Mouse (Mus musculus) intestine, embryonic 14.5 days (tissue): Measurements from ENCODE around the gene Id3. TPM values are rescaled to one million over a fixed set of nuclear protein-coding genes. Genes with fewer than 3 reads are reported as not detected.
A peak's percentile ranks its signal among the peaks of the same experiment; 100 is the strongest.

ENCODE experiments used
- ATAC-seq: fragments of 200-750 bp; cut with Nextera tagmentation; replicated peaks from 2 replicates; pipeline ENCODE4 v1.8.0; 2017; ENCODE audit warnings: low read depth, moderate number of reproducible peaks, moderate TSS enrichment, moderate library complexity; ENCODE audit not compliant: low FRiP score, low TSS enrichment
- DNase-seq: peaks from one replicate; pipeline ENCODE4 v3.0.0-alpha.2; 2018; ENCODE audit warnings: low spot score
- H3K27ac ChIP-seq: fragments of 300-500 bp; sonication (generic); 2 replicates; pipeline ENCODE4 v1.5.1; 2014; ENCODE audit warnings: low read depth, mild to moderate bottlenecking, control low read depth
- H3K27me3 ChIP-seq: fragments of 300-500 bp; sonication (generic); replicated peaks from 2 replicates; pipeline ENCODE4 v1.6.1; 2014; ENCODE audit warnings: low read length, control low read depth; ENCODE audit not compliant: control insufficient read depth, insufficient read depth
- H3K36me3 ChIP-seq: fragments of 300-500 bp; sonication (generic); 2 replicates; pipeline ENCODE4 v1.6.1; 2014; ENCODE audit warnings: low read length, control low read depth; ENCODE audit not compliant: control insufficient read depth, insufficient read depth
- H3K4me1 ChIP-seq: fragments of 300-500 bp; sonication (generic); replicated peaks from 2 replicates; pipeline ENCODE4 v1.6.1; 2014; ENCODE audit warnings: low read length, control low read depth, mixed read lengths; ENCODE audit not compliant: control insufficient read depth, insufficient read depth
- H3K4me2 ChIP-seq: fragments of 300-500 bp; sonication (generic); 2 replicates; pipeline ENCODE4 v1.6.1; 2014; ENCODE audit warnings: low read length
- H3K4me3 ChIP-seq: fragments of 300-500 bp; sonication (generic); 2 replicates; pipeline ENCODE4 v1.5.1; 2014; ENCODE audit warnings: low read depth, low read length, control low read depth, mixed read lengths
- H3K9ac ChIP-seq: fragments of 300-500 bp; sonication (generic); 2 replicates; pipeline ENCODE4 v1.6.1; 2014; ENCODE audit warnings: mild to moderate bottlenecking, low read length
- H3K9me3 ChIP-seq: fragments of 300-500 bp; sonication (generic); 2 replicates; pipeline ENCODE4 v1.6.1; 2016; ENCODE audit warnings: low read length, control low read depth; ENCODE audit not compliant: control insufficient read depth
- WGBS: fragments of 180-500 bp; shearing (Covaris S2); extraction: QIAGEN DNeasy Blood & Tissue Kit; methylation state at CpG from one replicate; pipeline ENCODE4 v1.1.7; 2014; 5-methylcytosine and 5-hydroxymethylcytosine counted together
- polyA plus RNA-seq: library from polyadenylated mRNA; unstranded; fragments of >200 nt; fragmentation: Nextera tagmentation; extraction: Ambion mirVana; gene quantifications from 2 replicates; pipeline ENCODE4 v1.2.1, GENCODE M21; 2014

Gene Id3
- polyA plus RNA-seq, 1 experiment from 2014 or later: 325 TPM

GRCm38 (mm10) chr4:136176022-136176552, 32.8 kb downstream of the Id3 start:
- H3K27me3 ChIP-seq: no peaks in the 10 kb centered on the region
- H3K4me1 ChIP-seq: peaks cover 46% of the 10 kb centered on the region
- H3K9me3 ChIP-seq: no peaks in the 10 kb centered on the region
- no peak overlapping the region for H3K4me2 ChIP-seq
- H3K9ac ChIP-seq: no peak overlapping the region
- no peaks in the 10 kb centered on the region for H3K36me3 ChIP-seq
- no peak for ATAC-seq
- no peak overlapping the region for H3K27ac ChIP-seq
- WGBS: 67% methylated on average over 10 of the region's 10 CpGs
- DNase-seq: no peak
- no peak overlapping the region for H3K4me3 ChIP-seq

GRCm38 (mm10) chr4:136177244-136177611, 33.9 kb downstream of the Id3 start:
- Histone ChIP-seq H3K4me2 (no peak overlapping the region), H3K4me3 (no peak overlapping the region), H3K9ac (no peak overlapping the region), H3K27me3 (no peaks in the 10 kb centered on the region), H3K9me3 (no peaks in the 10 kb centered on the region), H3K27ac (no peak overlapping the region), H3K36me3 (no peaks in the 10 kb centered on the region), H3K4me1 (peaks cover 48% of the 10 kb centered on the region)
- no peak for ATAC-seq
- DNase-seq: no peak
- 37% methylated on average over 8 of the region's 8 CpGs for whole genome bisulfite sequencing

- Histone ChIP-seq H3K4me2 (no peak overlapping the region), H3K27ac (no peak overlapping the region), H3K4me3 (no peak overlapping the region), H3K36me3 (no peaks in the 10 kb centered on the region), H3K4me1 (peaks cover 47% of the 10 kb centered on the region), H3K9me3 (no peaks in the 10 kb centered on the region), H3K9ac (no peak overlapping the region), H3K27me3 (no peaks in the 10 kb centered on the region)
- WGBS: 52% methylated on average over 11 of the region's 11 CpGs
- DNase-seq (no peak), ATAC-seq (no peak)
Measured at GRCm38 (mm10) chr4:136177612-136178474, 34.5 kb downstream of the Id3 start.

- no peak overlapping the region for H3K27ac ChIP-seq
- WGBS: 79% methylated on average over 12 of the region's 12 CpGs
- H3K4me1 ChIP-seq: peaks cover 41% of the 10 kb centered on the region
Measured at GRCm38 (mm10) chr4:136178475-136178921, 35.2 kb downstream of the Id3 start.

GRCm38 (mm10) chr4:136179456-136179855, 36.2 kb downstream of the Id3 start:
- WGBS: 85% methylated on average over 7 of the region's 7 CpGs
- ATAC-seq (no peak), DNase-seq (no peak)
- peaks cover 32% of the 10 kb centered on the region for H3K4me1 ChIP-seq
- H3K4me2 ChIP-seq: no peak overlapping the region; the same call in 1 of the 2 replicates
- H3K9ac ChIP-seq: no peak overlapping the region
- H3K36me3 ChIP-seq: no peaks in the 10 kb centered on the region
- no peaks in the 10 kb centered on the region for H3K27me3 ChIP-seq
- H3K9me3 ChIP-seq: no peaks in the 10 kb centered on the region
- H3K27ac ChIP-seq: no peak overlapping the region
- H3K4me3 ChIP-seq: no peak overlapping the region

More at GRCm38 (mm10) chr4:136178475-136178921, 35.2 kb downstream of the Id3 start:
- no peaks in the 10 kb centered on the region for H3K9me3 ChIP-seq
- no peak for DNase-seq
- no peak overlapping the region for H3K4me3 ChIP-seq
- no peak overlapping the region for H3K4me2 ChIP-seq
- ATAC-seq: no peak
- H3K36me3 ChIP-seq: no peaks in the 10 kb centered on the region
- no peak overlapping the region for H3K9ac ChIP-seq
- H3K27me3 ChIP-seq: no peaks in the 10 kb centered on the region

- ATAC-seq (0 out of 2 replicates have a peak, but pooled peaks have one; percentile 29), DNase-seq (peak; percentile 92)
- peak overlapping the region; percentile 45 for H3K4me2 ChIP-seq
- H3K36me3 ChIP-seq: no peaks in the 10 kb centered on the region
- H3K27me3 ChIP-seq: no peaks in the 10 kb centered on the region
- H3K9ac ChIP-seq: peak overlapping the region; percentile 14; the same call in 1 of the 2 replicates
- H3K27ac ChIP-seq: no peak overlapping the region
- 10% methylated on average over 15 of the region's 15 CpGs for WGBS
- H3K4me1 ChIP-seq: peaks cover 27% of the 10 kb centered on the region
- H3K4me3 ChIP-seq: peak overlapping the region; percentile 16; the same call in 1 of the 2 replicates
- H3K9me3 ChIP-seq: no peaks in the 10 kb centered on the region
Measured at GRCm38 (mm10) chr4:136179998-136180397, 36.7 kb downstream of the Id3 start.

GRCm38 (mm10) chr4:136180408-136181330, 37.4 kb downstream of the Id3 start:
- no peaks in the 10 kb centered on the region for H3K27me3 ChIP-seq
- no peaks in the 10 kb centered on the region for H3K9me3 ChIP-seq
- peak overlapping the region; percentile 45 for H3K4me2 ChIP-seq
- 22% methylated on average over 23 of the region's 23 CpGs for WGBS
- no peak overlapping the region for H3K27ac ChIP-seq
- peak overlapping the region; percentile 16; the same call in 1 of the 2 replicates for H3K4me3 ChIP-seq
- H3K36me3 ChIP-seq: no peaks in the 10 kb centered on the region
- 0 out of 2 replicates have a peak, but pooled peaks have one; percentile 59 for ATAC-seq
- H3K9ac ChIP-seq: peak overlapping the region; percentile 14; the same call in 1 of the 2 replicates
- DNase-seq: no peak
- H3K4me1 ChIP-seq: peaks cover 24% of the 10 kb centered on the region

- Histone ChIP-seq H3K4me1 (peaks cover 22% of the 10 kb centered on the region), H3K4me3 (no peak overlapping the region), H3K27ac (no peak overlapping the region), H3K9ac (no peak overlapping the region), H3K4me2 (no peak overlapping the region), H3K9me3 (no peaks in the 10 kb centered on the region), H3K27me3 (no peaks in the 10 kb centered on the region), H3K36me3 (peaks cover 4% of the 10 kb centered on the region; the same call in 1 of the 2 replicates)
- DNase-seq (no peak), ATAC-seq (no peak)
- WGBS: 24% methylated on average over 12 of the region's 12 CpGs
Measured at GRCm38 (mm10) chr4:136181367-136181766, 38.1 kb downstream of the Id3 start.
